Comparison of ENCODE assay signal across 22 mouse cellular contexts in genomic region chr17:67106176-67106575, GRCm38 (mm10).
A peak's percentile ranks its signal among the peaks of the same experiment; 100 is the strongest.
DNase-seq lines count a peak whose midpoint lies in the region; ATAC-seq and TF ChIP-seq lines count a peak whose summit lies in the region.
"Had no signal": no experiment of that assay in that cellular context is flagged by ENCODE, and none has a peak within 500 bp of the region (broad histone marks: within the 10 kb centered on the region; RNA-seq: fewer than 3 reads in every experiment).

No protein-coding gene starts in this region.

- no peak for TF ChIP-seq CTCF in brain, embryonic 14.5 days (IDR thresholded peaks at IDR 0.05; ENCODE audit: borderline replicate concordance, extremely low read depth, insufficient read depth, insufficient read length)

- no peak for ATAC-seq in hindbrain, embryonic 16.5 days
- no peak for ATAC-seq in midbrain, embryonic 16.5 days
- ATAC-seq: activated CD4-positive, CD25-positive, alpha-beta regulatory T cell, adult 4 months; CD4-positive, CD25-positive, alpha-beta regulatory T cell, adult 4 months; Patski had no signal

- H3K27ac ChIP-seq in hindbrain, embryonic 16.5 days (ENCODE audit: low read depth, low read length) = no peak overlapping the region
- no peak overlapping the region for H3K27ac ChIP-seq in midbrain, embryonic 16.5 days (ENCODE audit: low read length)

- H3K36me3 ChIP-seq in myocyte (ENCODE audit: control insufficient read depth, insufficient read depth) = no peaks in the 10 kb centered on the region
- no peaks in the 10 kb centered on the region for H3K36me3 ChIP-seq in hindbrain, embryonic 16.5 days (ENCODE audit: control insufficient read depth, insufficient read depth, low read length)
- H3K36me3 ChIP-seq in midbrain, embryonic 16.5 days (ENCODE audit: control insufficient read depth, insufficient read depth, low read length) = no peaks in the 10 kb centered on the region
- H3K36me3 ChIP-seq: G1E had no signal

- no peak overlapping the region for H3K4me3 ChIP-seq in myocyte
- no peak overlapping the region for H3K4me3 ChIP-seq in hindbrain, embryonic 16.5 days (ENCODE audit: low read length)
- no peak overlapping the region for H3K4me3 ChIP-seq in midbrain, embryonic 16.5 days (ENCODE audit: low read depth, low read length)

- TF ChIP-seq POLR2A in brain, embryonic 14.5 days (IDR thresholded peaks at IDR 0.05; ENCODE audit: borderline replicate concordance, extremely low read depth, insufficient read depth, insufficient read length, poor library complexity, severe bottlenecking) = no peak
- no peak for TF ChIP-seq POLR2A in myocyte (IDR thresholded peaks at IDR 0.05; ENCODE audit: insufficient read length, low read depth)

- 83% methylated on average over 2 of the region's 2 CpGs for WGBS in hindbrain, embryonic 16.5 days
- WGBS in midbrain, embryonic 16.5 days = 85% methylated on average over 2 of the region's 2 CpGs

- no peaks in the 10 kb centered on the region for H3K9me3 ChIP-seq in hindbrain, embryonic 16.5 days (ENCODE audit: control insufficient read depth, low read length)
- no peaks in the 10 kb centered on the region for H3K9me3 ChIP-seq in midbrain, embryonic 16.5 days (replicated peaks; ENCODE audit: control insufficient read depth, low read length, poor library complexity, severe bottlenecking)

- no peaks in the 10 kb centered on the region for H3K4me1 ChIP-seq in hindbrain, embryonic 16.5 days (ENCODE audit: control insufficient read depth, insufficient read depth, low read depth, low read length)
- no peaks in the 10 kb centered on the region for H3K4me1 ChIP-seq in midbrain, embryonic 16.5 days (ENCODE audit: control insufficient read depth, insufficient read depth, low read length)

- H3K9ac ChIP-seq in hindbrain, embryonic 16.5 days (ENCODE audit: low read depth, low read length) = no peak overlapping the region
- H3K9ac ChIP-seq in midbrain, embryonic 16.5 days (ENCODE audit: low read depth, low read length) = no peak overlapping the region

- DNase-seq in heart, adult 11 months = peak; percentile 11
- no peak for DNase-seq in heart, adult 8-10 months (ENCODE audit: low spot score)
- peak; percentile 67 for DNase-seq in brain, embryonic 14.5 days (ENCODE audit: low read depth)
- DNase-seq: adrenal gland, adult 2 months; adrenal gland, adult 8-10 months; adrenal gland, postnatal 10 days; adrenal gland, postnatal 14 days; adrenal gland, postnatal 25 days; adrenal gland, postnatal 36 days; B cell, adult 2 months; cerebellum, adult 11 months; cerebellum, adult 11-12 months; cerebellum, adult 18-20 months; cerebellum, adult 2 months had no signal

- H3K79me2 ChIP-seq in myocyte (ENCODE audit: control insufficient read depth, insufficient read depth) = no peaks in the 10 kb centered on the region

- H3ac ChIP-seq in myocyte (ENCODE audit: control insufficient read depth, insufficient read length) = no peak overlapping the region

- H3K27me3 ChIP-seq in myocyte (ENCODE audit: control insufficient read depth, insufficient read depth, insufficient read length) = no peaks in the 10 kb centered on the region
- H3K27me3 ChIP-seq in hindbrain, embryonic 16.5 days (replicated peaks; ENCODE audit: control insufficient read depth, insufficient read depth, low read length) = no peaks in the 10 kb centered on the region
- H3K27me3 ChIP-seq in midbrain, embryonic 16.5 days (ENCODE audit: control insufficient read depth, insufficient read depth, low read depth, low read length) = no peaks in the 10 kb centered on the region
- H3K27me3 ChIP-seq: CH12.LX, Patski had no signal

- no peak overlapping the region for H3K4me2 ChIP-seq in myocyte (ENCODE audit: low read depth)
- H3K4me2 ChIP-seq in hindbrain, embryonic 16.5 days (ENCODE audit: low read length) = no peak overlapping the region
- no peak overlapping the region for H3K4me2 ChIP-seq in midbrain, embryonic 16.5 days (ENCODE audit: low read length)

TF ChIP-seq in myocyte, 11 proteins besides CTCF, POLR2A, EP300 and RAD21:
- TF ChIP-seq CEBPB (IDR thresholded peaks at IDR 0.05; ENCODE audit: insufficient read depth, poor library complexity, severe bottlenecking) (no peak), REST (IDR thresholded peaks at IDR 0.05; ENCODE audit: insufficient read depth, insufficient read length) (no peak), MYOD1 (IDR thresholded peaks at IDR 0.05; ENCODE audit: control insufficient read depth in 1 of 3, insufficient read length in 2 of 3, low read depth in 2 of 3) (peak; percentile 28 to 69 (median 60)), MYOG (IDR thresholded peaks at IDR 0.05; ENCODE audit: control insufficient read depth in 1 of 3, insufficient read depth in 1 of 3, insufficient read length in 2 of 3, low read depth in 2 of 3) (peak; percentile 17 to 67 (median 58))
